16 mouse cellular contexts compared by ENCODE assay signal in the genomic region with DNA sequence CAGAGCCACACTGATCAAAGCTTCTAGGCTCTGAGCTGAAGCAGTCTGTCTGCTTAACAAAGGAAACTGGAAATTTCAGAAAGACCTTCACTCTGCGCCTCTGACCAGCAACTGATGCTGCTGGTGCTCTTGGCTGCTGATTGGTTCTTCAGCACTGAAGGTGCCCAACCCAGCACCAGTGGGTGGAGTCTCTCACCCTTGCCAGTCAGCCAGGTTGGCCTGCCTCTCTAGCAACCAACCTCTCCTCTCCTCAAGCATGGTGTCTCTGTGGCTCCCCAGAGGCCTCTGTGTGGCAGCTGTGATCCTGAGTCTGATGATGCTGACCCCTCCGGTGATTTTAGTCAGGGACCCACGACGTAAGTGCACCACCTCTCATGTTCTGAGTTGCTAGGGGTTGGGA. TPM values are rescaled to one million over a fixed set of nuclear protein-coding genes. Genes with fewer than 3 reads are reported as not detected.
A peak's percentile ranks its signal among the peaks of the same experiment; 100 is the strongest.
DNase-seq lines count a peak whose midpoint lies in the region; ATAC-seq and TF ChIP-seq lines count a peak whose summit lies in the region.
"Had no signal": no experiment of that assay in that cellular context is flagged by ENCODE, and none has a peak within 500 bp of the region (broad histone marks: within the 10 kb centered on the region; RNA-seq: fewer than 3 reads in every experiment).

H2-Eb2 (plus strand) TSS at position 230 of the 400 bp plus-strand sequence.

- H3K27me3 ChIP-seq in hindbrain, postnatal 0 days (ENCODE audit: insufficient read depth, low read length) = no peaks in the 10 kb centered on the region
- H3K27me3 ChIP-seq in hindbrain, embryonic 11.5 days (ENCODE audit: control insufficient read depth, insufficient read depth, low read length) = no peaks in the 10 kb centered on the region
- H3K27me3 ChIP-seq in CH12.LX (replicated peaks) = no peaks in the 10 kb centered on the region
- H3K27me3 ChIP-seq: intestine, embryonic 15.5 days had no signal

- TF ChIP-seq RAD21 in CH12.LX (IDR thresholded peaks at IDR 0.05; ENCODE audit: low read depth, low read length) = no peak

- no peaks in the 10 kb centered on the region for H3K9me3 ChIP-seq in hindbrain, postnatal 0 days (ENCODE audit: low read length)
- H3K9me3 ChIP-seq in hindbrain, embryonic 11.5 days (ENCODE audit: control insufficient read depth, low read length) = no peaks in the 10 kb centered on the region
- H3K9me3 ChIP-seq in CH12.LX (replicated peaks; ENCODE audit: low read length) = no peaks in the 10 kb centered on the region
- H3K9me3 ChIP-seq: intestine, embryonic 15.5 days had no signal

- H3K4me2 ChIP-seq in hindbrain, postnatal 0 days (ENCODE audit: low read depth, low read length) = no peak within 1 kb of the TSS
- H3K4me2 ChIP-seq in hindbrain, embryonic 11.5 days (replicated peaks; ENCODE audit: low read depth, low read length) = no peak within 1 kb of the TSS
- peak within 1 kb of the TSS; percentile 73 for H3K4me2 ChIP-seq in CH12.LX (ENCODE audit: insufficient read depth, low read depth, poor library complexity, severe bottlenecking)
- H3K4me2 ChIP-seq: intestine, embryonic 15.5 days had no signal

- H3K4me3 ChIP-seq in hindbrain, postnatal 0 days (ENCODE audit: low read length) = no peak within 1 kb of the TSS
- no peak within 1 kb of the TSS for H3K4me3 ChIP-seq in hindbrain, embryonic 11.5 days (ENCODE audit: low read depth, low read length)
- peak within 1 kb of the TSS; percentile 48 to 62 (median 52) for H3K4me3 ChIP-seq in CH12.LX (replicated peaks in 1 of 3; ENCODE audit: low read depth in 2 of 3, low read length in 2 of 3, poor library complexity in 1 of 3)
- H3K4me3 ChIP-seq: intestine, embryonic 15.5 days had no signal

- H3K4me1 ChIP-seq in hindbrain, postnatal 0 days (ENCODE audit: insufficient read depth, low read length) = no peaks in the 10 kb centered on the region
- H3K4me1 ChIP-seq in hindbrain, embryonic 11.5 days (replicated peaks; ENCODE audit: control insufficient read depth, insufficient read depth, low read length) = no peaks in the 10 kb centered on the region
- H3K4me1 ChIP-seq in CH12.LX (ENCODE audit: control insufficient read depth in 1 of 2, insufficient read depth in 2 of 2) = peaks cover 8 to 44% of the 10 kb centered on the region in 2 experiments
- H3K4me1 ChIP-seq: intestine, embryonic 15.5 days had no signal

- ATAC-seq in hindbrain, postnatal 0 days = peak; percentile 56; the same call in 1 of the 2 replicates
- ATAC-seq in hindbrain, embryonic 11.5 days (ENCODE audit: low FRiP score) = no peak
- no peak for ATAC-seq in megakaryocyte, adult 5-6 weeks (ENCODE audit: poor library complexity, severe bottlenecking)
- ATAC-seq: forebrain, embryonic 16.5 days; intestine, embryonic 15.5 days had no signal

- no peak within 1 kb of the TSS for H3K27ac ChIP-seq in hindbrain, postnatal 0 days
- no peak within 1 kb of the TSS for H3K27ac ChIP-seq in hindbrain, embryonic 11.5 days (ENCODE audit: low read depth, low read length)
- H3K27ac ChIP-seq in CH12.LX (ENCODE audit: insufficient read depth, low read depth) = peak within 1 kb of the TSS; percentile 36
- H3K27ac ChIP-seq: intestine, embryonic 15.5 days had no signal

- no peaks in the 10 kb centered on the region for H3K79me2 ChIP-seq in CH12.LX (replicated peaks; ENCODE audit: control insufficient read depth, extremely low read depth, insufficient read depth, poor library complexity, severe bottlenecking)

- no peak for TF ChIP-seq EP300 in CH12.LX (IDR thresholded peaks at IDR 0.05; ENCODE audit: low read length)

- in situ Hi-C loops in CH12.LX (cut with MboI; ENCODE audit: low pct_ligation_motif_present, low pct_unique_long_range_greater_than_20kb, low sequenced_read_pairs) = no loop called here

- dilution Hi-C loops in CH12.LX (cut with MboI; ENCODE audit: extremely low pct_ligation_motif_present, extremely low pct_unique_long_range_greater_than_20kb, low sequenced_read_pairs) = no loop called here

- 54% methylated on average over 4 of the region's 4 CpGs for WGBS in hindbrain, postnatal 0 days
- 58% methylated on average over 4 of the region's 4 CpGs for WGBS in hindbrain, embryonic 11.5 days

- no peak for TF ChIP-seq CTCF in hindbrain, postnatal 0 days (IDR thresholded peaks at IDR 0.05; ENCODE audit: low read depth)
- TF ChIP-seq CTCF in CH12.LX (conservative IDR thresholded peaks at IDR 0.05 in 1 of 2, IDR thresholded peaks at IDR 0.05 in 1 of 2; ENCODE audit: low read depth in 2 of 2, low read length in 2 of 2) = no peak

- H3K9ac ChIP-seq in hindbrain, postnatal 0 days (replicated peaks; ENCODE audit: low read length) = no peak within 1 kb of the TSS
- no peak within 1 kb of the TSS for H3K9ac ChIP-seq in hindbrain, embryonic 11.5 days (ENCODE audit: low read depth, low read length)
- peak within 1 kb of the TSS; percentile 53 for H3K9ac ChIP-seq in CH12.LX (ENCODE audit: insufficient read depth, low read depth)
- H3K9ac ChIP-seq: intestine, embryonic 15.5 days had no signal

- TF ChIP-seq POLR2A in CH12.LX (IDR thresholded peaks at IDR 0.05; ENCODE audit: low read depth, low read length) = peak; percentile 79

- peak; percentile 15 for DNase-seq in hindbrain, postnatal 0 days (ENCODE audit: low spot score)
- no peak for DNase-seq in hindbrain, embryonic 11.5 days (ENCODE audit: low spot score)
- peak; percentile 93 for DNase-seq in CH12.LX (ENCODE audit: extremely low read depth)
- peak; percentile 8 for DNase-seq in embryo, embryonic 11 days
- peak; percentile 36 to 56 for DNase-seq in spleen, postnatal 14 days (ENCODE audit: low spot score in 2 of 2)
- DNase-seq in right cerebral cortex, postnatal 14 days = no peak
- DNase-seq: cerebellum, adult 9-11 months; heart, postnatal 14 days; liver; right cerebral cortex, adult 18-20 months had no signal

- no peaks in the 10 kb centered on the region for H3K36me3 ChIP-seq in hindbrain, postnatal 0 days (ENCODE audit: insufficient read depth, low read length)
- H3K36me3 ChIP-seq in hindbrain, embryonic 11.5 days (ENCODE audit: control insufficient read depth, insufficient read depth, low read length) = no peaks in the 10 kb centered on the region
- H3K36me3 ChIP-seq in CH12.LX (replicated peaks in 1 of 2; ENCODE audit: control insufficient read depth in 1 of 2, insufficient read depth in 1 of 2, low read length in 1 of 2) = peaks cover 0 to 2% of the 10 kb centered on the region in 2 experiments
- H3K36me3 ChIP-seq: intestine, embryonic 15.5 days had no signal

TF ChIP-seq in CH12.LX, 34 proteins besides CTCF, POLR2A, EP300 and RAD21:
- TF ChIP-seq MAX (IDR thresholded peaks at IDR 0.05; ENCODE audit: low read length) (peak; percentile 57; the same call in 1 of the 2 replicates), MYC (IDR thresholded peaks at IDR 0.05; ENCODE audit: low read depth, low read length) (peak; percentile 68; the same call in 1 of the 2 replicates), JUND (conservative IDR thresholded peaks at IDR 0.05; ENCODE audit: low read depth, low read length) (no peak), CHD1 (IDR thresholded peaks at IDR 0.05; ENCODE audit: low read depth, low read length) (no peak), IRF4 (IDR thresholded peaks at IDR 0.05; ENCODE audit: low read depth, low read length) (0 out of 2 replicates have a peak, but pooled peaks have one; percentile 3), POLR2AphosphoS2 (IDR thresholded peaks at IDR 0.05; ENCODE audit: low read depth, low read length) (no peak), CHD2 (IDR thresholded peaks at IDR 0.05; ENCODE audit: low read length) (peak; percentile 97), ZMIZ1 (IDR thresholded peaks at IDR 0.05; ENCODE audit: low read depth, low read length) (peak; percentile 80), TCF12 (IDR thresholded peaks at IDR 0.05; ENCODE audit: low read depth, low read length) (peak; percentile 74), MEF2A (IDR thresholded peaks at IDR 0.05; ENCODE audit: borderline replicate concordance, low read depth, low read length) (peak; percentile 34; the same call in 1 of the 2 replicates), ZNF384 (IDR thresholded peaks at IDR 0.05; ENCODE audit: low read depth, low read length) (no peak), TBP (conservative IDR thresholded peaks at IDR 0.05; ENCODE audit: low read depth, low read length) (peak; percentile 65; the same call in 1 of the 2 replicates), USF2 (conservative IDR thresholded peaks at IDR 0.05; ENCODE audit: low read depth, low read length) (no peak), ETS1 (conservative IDR thresholded peaks at IDR 0.05; ENCODE audit: low read depth, low read length) (peak; percentile 63; the same call in 1 of the 2 replicates), MXI1 (IDR thresholded peaks at IDR 0.05; ENCODE audit: low read depth, low read length) (peak; percentile 79; the same call in 1 of the 2 replicates), NELFE (IDR thresholded peaks at IDR 0.05; ENCODE audit: low read depth, low read length) (peak; percentile 70), SIN3A (IDR thresholded peaks at IDR 0.05; ENCODE audit: low read length) (peak; percentile 76; the same call in 1 of the 2 replicates)
TF ChIP-seq in CH12.LX: peak in this region for 12.

RNA-seq across cellular contexts. Expression of gene H2-Eb2, which starts in this region (rescaled TPM):
- total RNA-seq in hindbrain, postnatal 0 days (2014; rRNA removed) = 0.05 and 0.07 TPM in 2 replicates
- 0.10 and 0.20 TPM in 2 replicates for polyA plus RNA-seq in hindbrain, postnatal 0 days (2015; fragmentation: Nextera tagmentation; extraction: Ambion mirVana)
- polyA plus RNA-seq in hindbrain, embryonic 11.5 days (2014; fragmentation: Nextera tagmentation; extraction: Ambion mirVana) = not detected in 2 replicates
- total RNA-seq in CH12.LX (2012; rRNA removed) (5.8 and 6.8 TPM in 2 replicates), CH12.LX (2014; rRNA removed) (10.9 and 12.2 TPM in 2 replicates)
- polyA plus RNA-seq in CH12.LX (2012; ENCODE audit: insufficient read length, low read depth) = 10.2 and 11.4 TPM in 2 replicates
- 0.07 and 0.25 TPM in 2 replicates for total RNA-seq in megakaryocyte, adult 5-6 weeks (2015)
- total RNA-seq in megakaryocyte, adult 5-6 weeks (2017) = not detected in 2 replicates
- total RNA-seq: granulocyte monocyte progenitor cell, adult 5-6 weeks; left cerebral cortex, adult 8-10 months had no signal
- polyA plus RNA-seq: forebrain, embryonic 16.5 days; intestine, embryonic 15.5 days; stomach, embryonic 16.5 days had no signal

Comparison
In these comparisons a context has a peak if more than half of its experiments do, and no peak if none do; other contexts are left out.
1. Peak in DNase-seq and ATAC-seq in hindbrain, postnatal 0 days; RNA of the gene not detected or under 1 TPM.
2. DNase-seq: peak in CH12.LX (single experiment), embryo, embryonic 11 days (single experiment) and spleen, postnatal 14 days (2 of 2); none in hindbrain, embryonic 11.5 days (single experiment) and right cerebral cortex, postnatal 14 days (single experiment).
3. H3K4me3 ChIP-seq: peak in CH12.LX (3 of 3); none in hindbrain, postnatal 0 days (single experiment) and hindbrain, embryonic 11.5 days (single experiment).